Mouse (Mus musculus) olfactory bulb, adult 2 months (tissue): ENCODE data around the gene Cyp11a1.

Experiments
- CTCF ChIP-seq: fragments of 200-500 bp; IDR thresholded peaks from 2 replicates; pipeline ENCODE4 v1.5.1; 2012; ENCODE audit warnings: low read depth, mild to moderate bottlenecking, low read length, moderate library complexity; ENCODE audit not compliant: insufficient read depth
- POLR2A ChIP-seq: fragments of 200-500 bp; IDR thresholded peaks from 2 replicates; pipeline ENCODE4 v1.6.1; 2012; ENCODE audit warnings: mild to moderate bottlenecking, low read depth, low read length, moderate library complexity; ENCODE audit not compliant: insufficient read depth

DNA sequence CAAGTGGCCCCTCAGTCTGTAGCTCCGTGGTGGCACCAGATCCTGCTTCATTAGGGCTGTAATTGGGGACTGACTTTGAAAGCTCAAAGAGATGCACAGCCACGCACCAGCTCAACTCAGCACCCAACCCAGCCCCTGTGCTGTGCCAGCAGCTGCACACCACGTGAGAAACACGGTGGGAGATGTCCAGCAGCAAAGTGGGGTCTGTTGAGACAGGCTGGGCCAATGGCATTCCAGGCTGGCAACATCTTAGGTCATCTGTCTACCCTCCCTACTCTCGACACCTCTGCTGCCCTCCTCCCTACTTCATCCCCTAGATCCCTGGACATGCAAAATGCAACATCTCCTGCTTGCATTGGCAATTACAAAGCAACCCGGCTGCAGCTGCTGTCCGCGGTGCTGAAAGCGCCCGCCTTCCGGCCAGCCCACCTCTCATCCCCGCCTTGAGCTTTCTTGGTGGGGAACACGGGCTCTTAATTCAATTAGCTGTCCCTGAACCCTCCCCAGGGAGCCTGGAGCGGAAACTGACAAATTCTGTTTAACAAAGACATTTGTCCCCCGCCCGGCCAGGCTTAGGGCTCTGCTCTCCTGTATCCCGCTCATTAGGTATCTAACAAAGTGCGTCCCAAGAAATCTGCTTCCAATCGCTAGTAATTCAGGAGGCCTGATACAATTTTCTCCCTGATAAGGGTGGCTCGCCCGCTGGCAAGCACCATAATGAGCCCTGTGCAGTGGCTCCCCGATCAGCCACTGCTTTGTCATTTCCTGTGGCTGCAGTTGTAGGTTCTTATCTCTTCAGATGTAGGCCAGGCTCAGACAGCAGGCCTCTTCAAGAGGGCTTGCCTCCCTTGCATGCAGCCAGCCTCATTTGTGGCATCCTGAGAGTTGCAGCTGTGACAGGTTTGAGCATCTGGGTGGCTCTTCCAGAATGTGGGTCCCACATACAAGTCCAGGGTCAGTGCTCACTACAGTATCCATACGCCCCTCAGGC, 54.8 kb downstream of the Cyp11a1 start:
- TF ChIP-seq POLR2A (no peak), CTCF (no peak)
